Mouse (Mus musculus) testis, adult 2 months (tissue): ENCODE measurements around the gene Tmem202.

Experiments
- CTCF ChIP-seq: fragments of 200-500 bp; IDR thresholded peaks from 2 replicates; pipeline ENCODE4 v1.5.1; 2012; ENCODE audit warnings: low read depth, mild to moderate bottlenecking, inconsistent platforms, low read length, moderate library complexity; ENCODE audit not compliant: control insufficient read depth, insufficient read depth, insufficient replicate concordance
- POLR2A ChIP-seq: fragments of 200-500 bp; IDR thresholded peaks from 2 replicates; pipeline ENCODE4 v1.6.1; 2012; ENCODE audit warnings: low read depth, mild to moderate bottlenecking, inconsistent platforms, low read length, moderate library complexity; ENCODE audit not compliant: control insufficient read depth

DNA sequence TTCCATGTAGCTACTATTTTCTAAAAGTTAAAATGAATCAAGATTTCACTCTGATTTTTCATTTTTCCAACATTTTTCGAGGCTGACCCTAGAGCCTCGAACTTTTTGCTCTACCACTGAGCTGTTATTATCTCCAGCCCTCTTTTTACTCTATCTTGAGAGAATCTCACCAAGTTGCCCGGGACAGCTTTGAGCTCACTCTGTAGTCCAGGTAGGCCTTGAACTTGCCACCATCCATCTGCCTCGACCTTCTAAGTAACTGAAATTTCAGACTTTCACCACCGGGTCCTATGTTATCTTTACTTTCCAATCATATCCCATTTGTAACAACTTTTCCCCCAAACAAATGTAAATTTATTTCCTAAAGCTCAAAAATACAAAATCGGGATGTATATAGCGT, 54.9 kb downstream of the Tmem202 start:
- TF ChIP-seq CTCF (no peak), POLR2A (no peak)
